Mouse (Mus musculus): ENCODE measurements around the gene Pth2r. TPM values are rescaled to one million over a fixed set of nuclear protein-coding genes. Genes with fewer than 3 reads are reported as not detected.

Pth2r gene
- total RNA-seq, 2 experiments from 2014 or later = not detected

Other genes with a start within 250 kb of the Pth2r start
- under 1 TPM in 1 of 2 experiments, not detected in 1; 0.37 TPM for gene Akr1cl, start 249.3 kb upstream of the Pth2r start, total RNA-seq (2021)
- gene Cryge, start 230.9 kb upstream of the Pth2r start, total RNA-seq (2021) = not detected
- not detected for gene Crygd, start 218.6 kb upstream of the Pth2r start, total RNA-seq (2021)
- gene Crygc, start 208.4 kb upstream of the Pth2r start, total RNA-seq (2021) = not detected
- not detected for gene Crygb, start 199.8 kb upstream of the Pth2r start, total RNA-seq (2021)
- gene Cryga, start 178.7 kb upstream of the Pth2r start, total RNA-seq (2021) = not detected
- gene Gm28845, start 162.5 kb upstream of the Pth2r start, total RNA-seq (2021) = not detected
- not detected for gene D630023F18Rik, start 158.8 kb upstream of the Pth2r start, total RNA-seq (2021)
- 10 to 100 TPM; 13.4 to 19.4 TPM for gene Idh1, start 95.6 kb upstream of the Pth2r start, total RNA-seq (2021)
- gene Pikfyve, start 95.4 kb upstream of the Pth2r start, total RNA-seq (2021) = 1 to 10 TPM; 5.1 to 5.5 TPM